In the genomic region with DNA sequence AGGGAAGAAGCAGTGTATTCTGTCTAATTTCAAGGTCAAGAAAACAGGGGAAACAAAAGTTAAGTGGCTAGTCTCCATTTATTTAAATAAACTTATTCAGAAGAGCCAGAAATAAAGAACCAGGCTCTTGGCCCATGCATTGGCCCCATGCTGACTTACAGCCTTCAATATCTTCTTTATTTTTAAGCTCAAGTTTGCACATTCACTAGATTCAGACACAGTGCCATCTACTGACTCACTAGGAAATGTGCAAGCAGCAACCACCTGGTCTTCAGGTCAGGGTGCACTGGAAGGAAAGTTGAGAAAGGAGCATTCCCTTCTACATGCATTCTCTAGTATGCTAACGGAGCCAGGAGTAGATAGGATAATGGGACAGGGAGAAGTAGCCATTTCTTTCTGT, we compare ENCODE assay signal across 9 mouse cellular contexts.
DNase-seq lines count a peak whose midpoint lies in the region; TF ChIP-seq lines count a peak whose summit lies in the region.
"Had no signal": no experiment of that assay in that cellular context is flagged by ENCODE, and none has a peak within 500 bp of the region (broad histone marks: within the 10 kb centered on the region; RNA-seq: fewer than 3 reads in every experiment).

No protein-coding gene starts in this region.

- TF ChIP-seq POLR2A in kidney, adult 2 months (IDR thresholded peaks at IDR 0.05; ENCODE audit: low read depth, low read length), result no peak
- TF ChIP-seq POLR2A in embryonic fibroblast, embryonic 13.5 days (IDR thresholded peaks at IDR 0.05; ENCODE audit: low read depth, low read length), result no peak

- WGBS in kidney, adult 2 months, result 31% methylated on average over 1 of the region's 1 CpGs

- no peak overlapping the region for H3K4me3 ChIP-seq in kidney, adult 2 months (ENCODE audit: insufficient read depth, low read depth, low read length)
- H3K4me3 ChIP-seq in embryonic fibroblast, embryonic 13.5 days (ENCODE audit: insufficient read depth, low read length), result no peak overlapping the region
- H3K4me3 ChIP-seq: limb, embryonic 15.5 days had no signal

- no peaks in the 10 kb centered on the region for H3K4me1 ChIP-seq in kidney, adult 2 months (ENCODE audit: control insufficient read depth, insufficient read depth, low read length)
- H3K4me1 ChIP-seq in embryonic fibroblast, embryonic 13.5 days (ENCODE audit: control insufficient read depth, insufficient read depth, low read length), result no peaks in the 10 kb centered on the region
- H3K4me1 ChIP-seq: limb, embryonic 15.5 days had no signal

- peak; percentile 47; the same call in 1 of the 2 replicates for TF ChIP-seq CTCF in kidney, adult 2 months (conservative IDR thresholded peaks at IDR 0.05; ENCODE audit: insufficient read depth, insufficient read length, low read depth, low read length)
- peak; percentile 18; the same call in 1 of the 2 replicates for TF ChIP-seq CTCF in embryonic fibroblast, embryonic 13.5 days (IDR thresholded peaks at IDR 0.05; ENCODE audit: borderline replicate concordance, insufficient read depth, low read length)

- H3K27me3 ChIP-seq in kidney, adult 2 months (replicated peaks; ENCODE audit: control insufficient read depth, insufficient read depth, low read length), result no peaks in the 10 kb centered on the region
- H3K27me3 ChIP-seq: limb, embryonic 15.5 days had no signal

- H3K36me3 ChIP-seq in kidney, adult 2 months (ENCODE audit: control insufficient read depth, insufficient read depth, low read length), result no peaks in the 10 kb centered on the region
- H3K36me3 ChIP-seq: limb, embryonic 15.5 days had no signal

- no peak overlapping the region for H3K27ac ChIP-seq in kidney, adult 2 months (ENCODE audit: insufficient read depth, low read depth, low read length)
- H3K27ac ChIP-seq in embryonic fibroblast, embryonic 13.5 days (ENCODE audit: insufficient read depth, low read length), result no peak overlapping the region
- H3K27ac ChIP-seq: limb, embryonic 15.5 days had no signal

- peak; percentile 59 for DNase-seq in kidney, adult 2 months
- DNase-seq in kidney, adult 18-20 months, result no peak
- DNase-seq in ZHBTc4 (ENCODE audit: low read depth, low spot score), result peak; percentile 52
- DNase-seq in kidney, postnatal 25 days, result peak; percentile 21 to 40
- DNase-seq in retina, embryonic 14.5 days (ENCODE audit: low spot score), result peak; percentile 58
- DNase-seq in yolk sac, embryonic 10.5 days (ENCODE audit: low spot score), result no peak
- DNase-seq in c-Kit-positive CD71-positive TER-119-positive erythroid progenitor cells, embryonic 14.5 days (ENCODE audit: low spot score), result no peak

Comparison
In these comparisons a context has a peak if more than half of its experiments do, and no peak if none do; other contexts are left out.
1. DNase-seq: peak in kidney, adult 2 months (single experiment), ZHBTc4 (single experiment), kidney, postnatal 25 days (2 of 2) and retina, embryonic 14.5 days (single experiment); none in kidney, adult 18-20 months (single experiment), yolk sac, embryonic 10.5 days (single experiment) and c-Kit-positive CD71-positive TER-119-positive erythroid progenitor cells, embryonic 14.5 days (single experiment).